Mouse (Mus musculus) hindbrain, embryonic 16.5 days (tissue): ENCODE results near the gene 2810021J22Rik. TPM values are rescaled to one million over a fixed set of nuclear protein-coding genes. Genes with fewer than 3 reads are reported as not detected.
"Not testable (repeated sequence)": the region's sequence is repeated elsewhere in the genome, so short reads cannot be mapped to it uniquely, and the experiment has no call there.

Experiments used
- ATAC-seq: fragments of 200-750 bp; cut with Nextera tagmentation; 2 replicates; pipeline ENCODE4 v1.8.0; 2017; ENCODE audit warnings: moderate TSS enrichment, moderate library complexity
- H3K27ac ChIP-seq: fragments of 300-500 bp; sonication (generic); 2 replicates; pipeline ENCODE4 v1.5.1; 2014; ENCODE audit warnings: low read depth, mild to moderate bottlenecking, control low read depth, low read length, moderate library complexity
- H3K27me3 ChIP-seq: fragments of 300-500 bp; sonication (generic); replicated peaks from 2 replicates; pipeline ENCODE4 v1.6.1; 2014; ENCODE audit warnings: low read length; ENCODE audit not compliant: control insufficient read depth, insufficient read depth
- H3K36me3 ChIP-seq: fragments of 300-500 bp; sonication (generic); 2 replicates; pipeline ENCODE4 v1.6.1; 2014; ENCODE audit warnings: mild to moderate bottlenecking, low read length, moderate library complexity, mixed read lengths; ENCODE audit not compliant: control insufficient read depth, insufficient read depth
- H3K4me1 ChIP-seq: fragments of 300-500 bp; sonication (generic); 2 replicates; pipeline ENCODE4 v1.6.1; 2014; ENCODE audit warnings: low read depth, low read length; ENCODE audit not compliant: control insufficient read depth, insufficient read depth
- H3K4me2 ChIP-seq: fragments of 300-500 bp; sonication (generic); 2 replicates; pipeline ENCODE4 v1.6.1; 2014; ENCODE audit warnings: mild to moderate bottlenecking, low read length, control low read depth, moderate library complexity
- H3K4me3 ChIP-seq: fragments of 300-500 bp; sonication (generic); 2 replicates; pipeline ENCODE4 v1.5.1; 2014; ENCODE audit warnings: mild to moderate bottlenecking, low read length, control low read depth, moderate library complexity
- H3K9ac ChIP-seq: fragments of 300-500 bp; sonication (generic); 2 replicates; pipeline ENCODE4 v1.6.1; 2014; ENCODE audit warnings: low read depth, mild to moderate bottlenecking, control low read depth, low read length, moderate library complexity
- H3K9me3 ChIP-seq: fragments of 300-500 bp; sonication (generic); 2 replicates; pipeline ENCODE4 v1.6.1; 2014; ENCODE audit warnings: mild to moderate bottlenecking, low read length, moderate library complexity; ENCODE audit not compliant: control insufficient read depth
- WGBS: fragments of 180-500 bp; shearing (Covaris S2); extraction: QIAGEN DNeasy Blood & Tissue Kit; methylation state at CpG from one replicate; pipeline ENCODE4 v1.1.7; 2014; 5-methylcytosine and 5-hydroxymethylcytosine counted together
- polyA plus RNA-seq: library from polyadenylated mRNA; unstranded; fragments of >200 nt; fragmentation: Nextera tagmentation; extraction: Ambion mirVana; gene quantifications from 2 replicates; pipeline ENCODE4 v1.2.1, GENCODE M21; 2015

The 2810021J22Rik gene
- 10.8 and 13.8 TPM in 2 replicates for polyA plus RNA-seq

DNA sequence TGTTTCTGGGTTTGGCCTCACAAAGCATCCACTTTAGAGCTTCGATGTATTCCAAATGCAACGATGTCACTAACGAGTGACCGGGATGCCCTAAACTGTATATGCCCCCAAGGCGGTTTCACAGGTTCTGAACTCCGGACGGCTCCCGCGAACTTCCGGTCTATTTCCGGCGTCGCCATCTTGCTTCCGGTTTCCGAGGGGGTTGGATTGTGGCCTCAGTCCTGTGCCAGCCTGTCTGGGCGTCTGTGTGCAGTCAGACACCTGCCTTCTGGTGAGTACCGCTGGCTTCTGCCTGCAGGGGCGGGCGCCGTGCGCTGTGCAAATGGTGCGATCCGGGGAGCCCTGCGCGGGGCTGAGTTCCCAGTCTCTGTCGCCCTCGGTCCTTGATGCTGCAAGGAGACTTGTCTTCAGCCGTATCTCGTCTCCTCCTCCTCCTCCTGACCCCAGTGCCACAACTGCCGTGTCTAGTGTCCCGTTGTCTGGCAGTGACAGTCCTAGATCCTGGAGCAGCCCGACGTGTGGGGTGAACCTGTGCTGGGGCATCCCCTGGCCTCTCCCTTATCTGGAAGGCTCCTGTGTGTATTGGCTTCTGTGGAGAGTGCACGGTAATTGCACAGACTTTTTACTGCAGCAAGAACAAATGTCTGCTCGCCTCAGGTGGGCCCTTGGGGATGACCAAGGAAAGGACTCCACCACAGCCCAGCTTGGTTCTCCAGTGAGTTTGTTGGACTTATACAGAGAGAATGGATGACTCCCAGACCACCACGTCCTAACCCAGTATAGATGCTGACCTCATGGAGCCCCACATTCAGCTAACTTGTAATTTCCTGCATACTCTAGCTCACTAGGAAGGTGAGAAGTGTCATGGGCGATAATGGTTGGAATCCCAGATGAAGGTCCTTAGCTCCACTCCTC, at the start of gene 2810021J22Rik:
Gene 2810021J22Rik (plus strand): TSS at position 178 of the 915 bp plus-strand sequence.
- peak within 1 kb of the TSS; percentile 86 for H3K9ac ChIP-seq
- no peaks in the 10 kb centered on the region for H3K9me3 ChIP-seq
- no peaks in the 10 kb centered on the region for H3K27me3 ChIP-seq
- ATAC-seq: peak; percentile 94
- H3K36me3 ChIP-seq: peaks cover 15% of the 10 kb centered on the region; the same call in 1 of the 2 replicates
- H3K4me2 ChIP-seq: peak within 1 kb of the TSS; percentile 65
- peak within 1 kb of the TSS; percentile 87 for H3K27ac ChIP-seq
- WGBS: 4% methylated on average over 37 of the region's 37 CpGs
- H3K4me3 ChIP-seq: peak within 1 kb of the TSS; percentile 70
- peaks cover 4% of the 10 kb centered on the region; the same call in 1 of the 2 replicates for H3K4me1 ChIP-seq

GRCm38 (mm10) chr11:58828937-58829336, 38.1 kb upstream of the 2810021J22Rik start, which contains the start of gene Olfr312:
TSS of gene Olfr312 (plus strand) at chr11:58829237.
- not testable (repeated sequence) for H3K27me3 ChIP-seq, ATAC-seq

GRCm38 (mm10) chr11:58829764-58830163, 37.3 kb upstream of the 2810021J22Rik start:
- ATAC-seq: no peak
- Histone ChIP-seq H3K27me3 (no peaks in the 10 kb centered on the region), H3K27ac (no peak overlapping the region), H3K9ac (no peak overlapping the region), H3K4me1 (no peaks in the 10 kb centered on the region), H3K9me3 (no peaks in the 10 kb centered on the region), H3K4me3 (no peak overlapping the region), H3K4me2 (no peak overlapping the region), H3K36me3 (no peaks in the 10 kb centered on the region)
- 83% methylated on average over 3 of the region's 3 CpGs for WGBS

More at GRCm38 (mm10) chr11:58828937-58829336, 38.1 kb upstream of the 2810021J22Rik start, which contains the start of gene Olfr312:
- not testable (repeated sequence) for H3K4me2 ChIP-seq, H3K36me3 ChIP-seq, H3K4me1 ChIP-seq, H3K27ac ChIP-seq, H3K9me3 ChIP-seq, H3K9ac ChIP-seq, H3K4me3 ChIP-seq

GRCm38 (mm10) chr11:58832541-58832940, 34.5 kb upstream of the 2810021J22Rik start:
- H3K36me3 ChIP-seq, ATAC-seq, H3K9me3 ChIP-seq, H3K27me3 ChIP-seq, H3K4me3 ChIP-seq, H3K4me1 ChIP-seq, H3K4me2 ChIP-seq, H3K9ac ChIP-seq, H3K27ac ChIP-seq: not testable (repeated sequence)
- WGBS: 82% methylated on average over 2 of the region's 3 CpGs

GRCm38 (mm10) chr11:58838951-58839350, 28.1 kb upstream of the 2810021J22Rik start, which contains the start of gene Olfr311:
TSS of gene Olfr311 (plus strand) at chr11:58839251.
- H3K36me3 ChIP-seq, H3K4me3 ChIP-seq, H3K4me1 ChIP-seq, H3K27me3 ChIP-seq, H3K27ac ChIP-seq, ATAC-seq, H3K9me3 ChIP-seq, H3K9ac ChIP-seq, H3K4me2 ChIP-seq: not testable (repeated sequence)

DNA sequence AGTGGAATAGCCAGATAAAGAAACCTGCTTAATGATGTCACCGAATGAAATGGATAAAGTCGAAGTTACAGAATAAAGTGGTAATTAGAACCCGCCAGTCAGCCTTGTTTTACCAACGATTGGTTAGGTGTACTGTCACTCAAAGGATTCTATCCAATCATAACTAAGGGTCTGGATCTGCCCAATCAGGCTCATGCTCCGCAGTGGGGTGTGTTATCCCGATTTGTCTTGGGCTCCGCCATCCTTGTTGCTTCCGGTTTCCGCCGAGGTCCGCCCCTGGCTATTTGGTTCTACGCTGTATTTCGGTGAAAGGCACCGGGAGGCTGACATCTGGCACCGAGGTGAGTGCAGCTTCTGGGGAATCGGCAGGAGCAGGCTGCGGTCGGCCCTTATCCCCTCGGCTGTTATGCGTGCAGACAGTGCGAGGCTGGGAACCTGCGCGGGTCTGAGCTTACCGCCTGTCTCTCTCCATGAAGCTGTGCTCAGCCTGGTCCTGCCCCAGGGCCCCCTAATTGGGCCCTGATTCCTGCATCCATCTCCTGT, 20.0 kb upstream of the 2810021J22Rik start, which contains the start of gene Gm12258:
Gene Gm12258 (plus strand): TSS at position 240 of the 543 bp plus-strand sequence.
- H3K27me3 ChIP-seq: no peaks in the 10 kb centered on the region
- H3K36me3 ChIP-seq: peaks cover 19% of the 10 kb centered on the region
- peak within 1 kb of the TSS; percentile 74 for H3K4me3 ChIP-seq
- H3K9me3 ChIP-seq: no peaks in the 10 kb centered on the region
- WGBS: 0% methylated on average over 24 of the region's 24 CpGs
- peak within 1 kb of the TSS; percentile 85 for H3K27ac ChIP-seq
- peaks cover 5% of the 10 kb centered on the region for H3K4me1 ChIP-seq
- peak; percentile 100 for ATAC-seq
- peak within 1 kb of the TSS; percentile 55 for H3K4me2 ChIP-seq
- peak within 1 kb of the TSS; percentile 86 for H3K9ac ChIP-seq

DNA sequence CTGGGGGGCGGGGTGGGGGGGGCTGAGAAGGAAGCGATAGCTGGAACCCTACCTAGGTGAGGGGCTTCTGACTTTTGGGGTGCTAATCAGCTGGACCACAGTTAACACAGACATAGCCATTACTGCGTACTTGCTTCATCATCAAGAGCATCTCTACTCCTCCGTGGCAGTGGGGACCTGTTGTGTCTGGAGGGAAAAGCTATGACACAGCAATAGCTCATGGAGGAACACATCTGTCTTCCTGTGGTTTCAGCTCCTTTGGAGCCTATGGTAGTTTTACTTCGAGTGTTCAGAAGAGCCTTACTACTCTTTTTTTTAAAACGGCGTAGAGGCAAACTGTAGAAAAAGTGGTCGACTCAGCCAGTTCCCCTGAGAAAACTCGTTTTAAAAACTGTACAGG, 19.4 kb upstream of the 2810021J22Rik start:
- peak overlapping the region; percentile 55 for H3K4me2 ChIP-seq

GRCm38 (mm10) chr11:58849731-58850130, 17.3 kb upstream of the 2810021J22Rik start:
- Histone ChIP-seq H3K9me3 (no peaks in the 10 kb centered on the region), H3K4me3 (no peak overlapping the region), H3K27ac (no peak overlapping the region), H3K4me1 (peaks cover 5% of the 10 kb centered on the region), H3K4me2 (no peak overlapping the region), H3K9ac (no peak overlapping the region), H3K27me3 (no peaks in the 10 kb centered on the region), H3K36me3 (peaks cover 24% of the 10 kb centered on the region)
- WGBS: 68% methylated on average over 2 of the region's 2 CpGs
- ATAC-seq: no peak

More for the DNA sequence above, 19.4 kb upstream of the 2810021J22Rik start:
- 49% methylated on average over 9 of the region's 9 CpGs for WGBS
- Histone ChIP-seq H3K4me3 (peak overlapping the region; percentile 74), H3K36me3 (peaks cover 19% of the 10 kb centered on the region), H3K4me1 (peaks cover 5% of the 10 kb centered on the region), H3K27ac (peak overlapping the region; percentile 85), H3K9me3 (no peaks in the 10 kb centered on the region), H3K9ac (peak overlapping the region; percentile 86), H3K27me3 (no peaks in the 10 kb centered on the region)
- peak; percentile 1; the same call in 1 of the 2 replicates for ATAC-seq

- Histone ChIP-seq H3K4me3 (no peak overlapping the region), H3K27me3 (no peaks in the 10 kb centered on the region), H3K9me3 (peaks cover 17% of the 10 kb centered on the region), H3K27ac (no peak overlapping the region), H3K36me3 (peaks cover 47% of the 10 kb centered on the region), H3K4me2 (no peak overlapping the region), H3K9ac (no peak overlapping the region), H3K4me1 (no peaks in the 10 kb centered on the region)
- 97% methylated on average over 8 of the region's 8 CpGs for WGBS
- no peak for ATAC-seq
Measured at GRCm38 (mm10) chr11:58860744-58861143, 6.3 kb upstream of the 2810021J22Rik start.
